Mouse (Mus musculus) activated CD4-positive, CD25-positive, alpha-beta regulatory T cell (primary cell): ENCODE measurements around the gene Hpse2. TPM values are rescaled to one million over a fixed set of nuclear protein-coding genes. Genes with fewer than 3 reads are reported as not detected.

ENCODE experiments used
- polyA plus RNA-seq, 2 experiments: library from polyadenylated mRNA; unstranded; fragments of 100-300 nt; shearing (Covaris generic); gene quantifications; one replicate each; pipeline ENCODE4 v1.2.1; 2017

Gene Hpse2
- polyA plus RNA-seq, result under 1 TPM in 1 of 2 experiments, not detected in 1; 0.04 TPM

GRCm38 (mm10) chr19:43388017-43388904 lies at the start of gene Hpse2:
TSS of gene Hpse2 (minus strand) at chr19:43388355.

GRCm38 (mm10) chr19:42779531-42780155 lies 608.5 kb downstream of the Hpse2 start, which contains the start of gene Hps1:
TSS of gene Hps1 (minus strand) at chr19:42779978.

GRCm38 (mm10) chr19:42752363-42752931 lies 635.7 kb downstream of the Hpse2 start, which contains the start of gene Pyroxd2:
TSS of gene Pyroxd2 (minus strand) at chr19:42752775.

Other genes starting within 250 kb of the Hpse2 start
- gene Cnnm1, start 52.1 kb upstream of the Hpse2 start, polyA plus RNA-seq, result not detected
- 10 to 100 TPM; 49.2 to 49.9 TPM for gene Got1, start 136.2 kb upstream of the Hpse2 start, polyA plus RNA-seq
- not detected for gene Nkx2-3, start 224.0 kb upstream of the Hpse2 start, polyA plus RNA-seq